Mouse (Mus musculus) ES-E14 (cell line): Measurements from ENCODE around the gene Pebp1. TPM values are rescaled to one million over a fixed set of nuclear protein-coding genes. Genes with fewer than 3 reads are reported as not detected.

Source experiments
- DNase-seq: peaks from one replicate; pipeline ENCODE4 v3.0.0-alpha.2; 2013; ENCODE audit warnings: low read depth, low spot score
- H3K27ac ChIP-seq: 2 replicates; pipeline ENCODE4 v1.5.1; 2012; ENCODE audit warnings: low read depth, mild to moderate bottlenecking, low read length, moderate library complexity, mixed read lengths; ENCODE audit not compliant: poor library complexity, insufficient read depth, severe bottlenecking
- H3K36me3 ChIP-seq: 2 replicates; pipeline ENCODE4 v1.6.1; 2012; ENCODE audit warnings: mild to moderate bottlenecking, low read length, moderate library complexity, mixed read lengths; ENCODE audit not compliant: control insufficient read depth, poor library complexity, insufficient read depth, severe bottlenecking
- H3K4me1 ChIP-seq, 2 experiments: fragments of 150-350 bp in 1 of 2; sonication (generic) in 1 of 2; 2 replicates each; pipeline ENCODE4 v1.6.1; 2012; ENCODE audit warnings: low read length in 2 of 2, mild to moderate bottlenecking in 1 of 2, mixed read lengths in 1 of 2; ENCODE audit not compliant: control insufficient read depth in 2 of 2, insufficient read depth in 2 of 2, poor library complexity in 1 of 2
- H3K4me3 ChIP-seq, 2 experiments: fragments of 150-350 bp in 1 of 2; sonication (generic) in 1 of 2; 2 replicates each; pipeline ENCODE4 v1.5.1; 2012; ENCODE audit warnings: low read length in 2 of 2, low read depth in 1 of 2, mild to moderate bottlenecking in 1 of 2, mixed read lengths in 1 of 2; ENCODE audit not compliant: insufficient read depth in 1 of 2, poor library complexity in 1 of 2, severe bottlenecking in 1 of 2
- H3K9ac ChIP-seq: 2 replicates; pipeline ENCODE4 v1.6.1; 2012; ENCODE audit warnings: low read depth, mild to moderate bottlenecking, low read length, mixed read lengths; ENCODE audit not compliant: poor library complexity, insufficient read depth, severe bottlenecking
- H3K9me3 ChIP-seq: fragments of 150-350 bp; sonication (generic); 2 replicates; pipeline ENCODE4 v1.6.1; 2012; ENCODE audit warnings: low read depth, mild to moderate bottlenecking, low read length; ENCODE audit not compliant: control insufficient read depth, insufficient read depth
- CHD2 ChIP-seq: IDR thresholded peaks from 2 replicates; pipeline ENCODE4 v1.6.1; 2014; ENCODE audit warnings: mild to moderate bottlenecking, low read depth, low read length, inconsistent platforms
- HCFC1 ChIP-seq: IDR thresholded peaks from 2 replicates; pipeline ENCODE4 v1.6.1; 2012; ENCODE audit warnings: low read length, inconsistent platforms, borderline replicate concordance; ENCODE audit not compliant: insufficient read depth
- MAFK ChIP-seq: IDR thresholded peaks from 2 replicates; pipeline ENCODE4 v1.6.1; 2014; ENCODE audit warnings: mild to moderate bottlenecking, low read depth, low read length, inconsistent platforms; ENCODE audit not compliant: insufficient read depth
- ZC3H11A ChIP-seq: IDR thresholded peaks from 2 replicates; pipeline ENCODE4 v1.6.1; 2012; ENCODE audit warnings: low read depth, mild to moderate bottlenecking, inconsistent platforms, low read length, borderline replicate concordance
- ZNF384 ChIP-seq: IDR thresholded peaks from 2 replicates; pipeline ENCODE4 v1.6.1; 2012; ENCODE audit warnings: low read depth, low read length, inconsistent platforms
- in situ Hi-C, 2 experiments: fragments of 600-800 bp; cut with MboI; formaldehyde crosslinking; loops; one replicate each; pipeline ENCODE4 v1.15.1; 2025; ENCODE audit warnings: low sequenced_read_pairs in 2 of 2, inconsistent platforms in 1 of 2; ENCODE audit not compliant: unreplicated experiment in 2 of 2
- total RNA-seq: library from RNA; depleted of rRNA; stranded (reverse); fragments of 300-350 nt; gene quantifications from 2 replicates; pipeline ENCODE4 v1.2.3, GENCODE M21; 2012

Gene Pebp1
- total RNA-seq, 1 experiment: 381 TPM

GRCm38 (mm10) chr5:117284682-117285081 is 2.7 kb downstream of the Pebp1 start:
- DNase-seq: no peak
- H3K4me1 ChIP-seq: peaks cover 0 to 17% of the 10 kb centered on the region in 2 experiments; a peak in 2 of 4 replicates
- in situ Hi-C loops: no loop called here
- no peak overlapping the region for H3K27ac ChIP-seq
- no peak overlapping the region for H3K9ac ChIP-seq
- no peak for TF ChIP-seq HCFC1
- TF ChIP-seq MAFK: no peak
- TF ChIP-seq ZNF384: no peak
- no peak for TF ChIP-seq CHD2
- no peak for TF ChIP-seq ZC3H11A
- no peaks in the 10 kb centered on the region for H3K9me3 ChIP-seq
- H3K4me3 ChIP-seq: no peak overlapping the region
- H3K36me3 ChIP-seq: peaks cover 35% of the 10 kb centered on the region

GRCm38 (mm10) chr5:117284029-117284428 is 3.4 kb downstream of the Pebp1 start:
- Histone ChIP-seq H3K4me3 (no peak overlapping the region), H3K36me3 (peaks cover 35% of the 10 kb centered on the region), H3K9me3 (no peaks in the 10 kb centered on the region), H3K27ac (no peak overlapping the region), H3K4me1 (peaks cover 0 to 18% of the 10 kb centered on the region in 2 experiments; a peak in 2 of 4 replicates), H3K9ac (no peak overlapping the region)
- TF ChIP-seq ZNF384 (no peak), MAFK (no peak), HCFC1 (no peak), ZC3H11A (no peak), CHD2 (no peak)
- in situ Hi-C loops: no loop called here
- DNase-seq: no peak

GRCm38 (mm10) chr5:117282360-117282759 is 5.1 kb downstream of the Pebp1 start:
- Histone ChIP-seq H3K4me3 (no peak overlapping the region), H3K4me1 (peaks cover 0 to 16% of the 10 kb centered on the region in 2 experiments; a peak in 2 of 4 replicates), H3K9ac (no peak overlapping the region), H3K9me3 (no peaks in the 10 kb centered on the region), H3K36me3 (peaks cover 35% of the 10 kb centered on the region), H3K27ac (no peak overlapping the region)
- DNase-seq: no peak
- in situ Hi-C loops: no loop called here
- TF ChIP-seq MAFK (no peak), CHD2 (no peak), ZC3H11A (no peak), ZNF384 (no peak), HCFC1 (no peak)

- Histone ChIP-seq H3K36me3 (peaks cover 33% of the 10 kb centered on the region), H3K9ac (no peak overlapping the region), H3K27ac (no peak overlapping the region), H3K4me1 (peaks cover 0 to 16% of the 10 kb centered on the region in 2 experiments; a peak in 2 of 4 replicates), H3K9me3 (no peaks in the 10 kb centered on the region), H3K4me3 (no peak overlapping the region)
- DNase-seq: no peak
- in situ Hi-C loops: no loop called here
- no peak for TF ChIP-seq MAFK
- no peak for TF ChIP-seq CHD2
- TF ChIP-seq ZNF384: no peak
- no peak for TF ChIP-seq HCFC1
- TF ChIP-seq ZC3H11A: no peak
These were observed 5.9 kb downstream of the Pebp1 start for GRCm38 (mm10) chr5:117281536-117281935.

- H3K4me3 ChIP-seq: no peak overlapping the region
- no peak overlapping the region for H3K27ac ChIP-seq
- H3K4me1 ChIP-seq: peaks cover 0 to 11% of the 10 kb centered on the region in 2 experiments; a peak in 2 of 4 replicates
- no peaks in the 10 kb centered on the region for H3K9me3 ChIP-seq
- no peak for DNase-seq
- H3K36me3 ChIP-seq: peaks cover 24% of the 10 kb centered on the region
- in situ Hi-C loops: no loop called here
- no peak overlapping the region for H3K9ac ChIP-seq
- TF ChIP-seq MAFK (no peak), ZC3H11A (no peak), ZNF384 (no peak), HCFC1 (no peak), CHD2 (no peak)
These were observed 7.8 kb downstream of the Pebp1 start for GRCm38 (mm10) chr5:117279669-117280050.
